Mouse (Mus musculus) midbrain, postnatal 0 days (tissue): ENCODE data around the gene Fbxl17. TPM values are rescaled to one million over a fixed set of nuclear protein-coding genes. Genes with fewer than 3 reads are reported as not detected.

Experiments
- ATAC-seq: fragments of 200-750 bp; cut with Nextera tagmentation; 2 replicates; pipeline ENCODE4 v1.8.0; 2017; ENCODE audit warnings: moderate number of reproducible peaks, mild to moderate bottlenecking, moderate TSS enrichment, moderate library complexity; ENCODE audit not compliant: low FRiP score
- DNase-seq: peaks from one replicate; pipeline ENCODE4 v3.0.0-alpha.2; 2015; ENCODE audit warnings: low spot score
- H3K27ac ChIP-seq: fragments of 300-500 bp; sonication (generic); 2 replicates; pipeline ENCODE4 v1.5.1; 2014; ENCODE audit warnings: low read depth, mild to moderate bottlenecking, low read length, mixed read lengths
- H3K27me3 ChIP-seq: fragments of 300-500 bp; sonication (generic); 2 replicates; pipeline ENCODE4 v1.6.1; 2014; ENCODE audit warnings: low read length, control low read depth, mixed read lengths; ENCODE audit not compliant: insufficient read depth
- H3K36me3 ChIP-seq: fragments of 300-500 bp; sonication (generic); 2 replicates; pipeline ENCODE4 v1.6.1; 2014; ENCODE audit warnings: low read length, control low read depth, mixed read lengths; ENCODE audit not compliant: insufficient read depth
- H3K4me1 ChIP-seq: fragments of 300-500 bp; sonication (generic); 2 replicates; pipeline ENCODE4 v1.6.1; 2014; ENCODE audit warnings: mild to moderate bottlenecking, control low read depth, antibody characterized with exemption, low read length, mixed read lengths; ENCODE audit not compliant: insufficient read depth
- H3K4me2 ChIP-seq: fragments of 300-500 bp; sonication (generic); 2 replicates; pipeline ENCODE4 v1.6.1; 2014; ENCODE audit warnings: low read depth, mild to moderate bottlenecking, low read length, mixed read lengths; ENCODE audit not compliant: poor library complexity, severe bottlenecking
- H3K4me3 ChIP-seq: fragments of 300-500 bp; sonication (generic); 2 replicates; pipeline ENCODE4 v1.5.1; 2014; ENCODE audit warnings: low read depth, mild to moderate bottlenecking, low read length, moderate library complexity
- H3K9ac ChIP-seq: fragments of 300-500 bp; sonication (generic); replicated peaks from 2 replicates; pipeline ENCODE4 v1.6.1; 2014; ENCODE audit warnings: mild to moderate bottlenecking, low read length, moderate library complexity, mixed read lengths; ENCODE audit not compliant: poor library complexity, severe bottlenecking
- H3K9me3 ChIP-seq: fragments of 300-500 bp; sonication (generic); 2 replicates; pipeline ENCODE4 v1.6.1; 2016; ENCODE audit warnings: low read length, control low read depth
- CTCF ChIP-seq: IDR thresholded peaks from 2 replicates; pipeline ENCODE4 v1.5.1; 2016; ENCODE audit warnings: antibody characterized with exemption, mild to moderate bottlenecking
- WGBS: fragments of 180-500 bp; shearing (Covaris S2); extraction: QIAGEN DNeasy Blood & Tissue Kit; methylation state at CpG from one replicate; pipeline ENCODE4 v1.1.7; 2014; 5-methylcytosine and 5-hydroxymethylcytosine counted together
- polyA plus RNA-seq: library from polyadenylated mRNA; unstranded; fragments of >200 nt; fragmentation: Nextera tagmentation; extraction: Ambion mirVana; gene quantifications from 2 replicates; pipeline ENCODE4 v1.2.1, GENCODE M21; 2015
- total RNA-seq: library from RNA; depleted of rRNA; stranded (reverse); fragments of >200 nt; gene quantifications from 2 replicates; pipeline ENCODE4 v1.2.3, GENCODE M21; 2014

Gene Fbxl17
- total and polyA plus RNA-seq, 2 experiments from 2014 or later, result 16.6 to 39.2 TPM

DNA sequence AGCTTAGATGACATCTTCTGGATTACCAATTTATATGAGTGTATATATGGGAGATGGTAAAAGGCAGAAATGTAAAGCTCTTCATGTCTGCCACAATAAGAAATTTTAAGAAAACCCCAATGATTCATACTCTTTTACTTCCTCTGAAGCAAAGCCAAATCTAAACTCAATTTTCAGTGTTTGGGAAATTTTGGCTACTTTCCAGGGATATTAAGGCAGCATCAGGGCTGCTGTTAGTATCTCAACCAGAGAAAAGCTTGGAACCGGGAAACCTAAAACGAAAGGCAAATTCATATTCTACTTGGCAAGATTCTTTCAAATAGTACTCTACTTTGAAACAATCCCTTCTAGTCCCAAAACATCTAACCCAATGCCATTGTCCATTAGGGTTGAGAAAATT is 10.6 kb upstream of the Fbxl17 start:
- Histone ChIP-seq H3K27me3 (no peaks in the 10 kb centered on the region), H3K27ac (no peak overlapping the region), H3K9ac (no peak overlapping the region), H3K4me1 (no peaks in the 10 kb centered on the region), H3K4me2 (no peak overlapping the region), H3K9me3 (no peaks in the 10 kb centered on the region), H3K4me3 (no peak overlapping the region), H3K36me3 (no peaks in the 10 kb centered on the region)
- DNase-seq (no peak), ATAC-seq (no peak)
- TF ChIP-seq CTCF, result no peak
- 99% methylated on average over 2 of the region's 2 CpGs for WGBS

DNA sequence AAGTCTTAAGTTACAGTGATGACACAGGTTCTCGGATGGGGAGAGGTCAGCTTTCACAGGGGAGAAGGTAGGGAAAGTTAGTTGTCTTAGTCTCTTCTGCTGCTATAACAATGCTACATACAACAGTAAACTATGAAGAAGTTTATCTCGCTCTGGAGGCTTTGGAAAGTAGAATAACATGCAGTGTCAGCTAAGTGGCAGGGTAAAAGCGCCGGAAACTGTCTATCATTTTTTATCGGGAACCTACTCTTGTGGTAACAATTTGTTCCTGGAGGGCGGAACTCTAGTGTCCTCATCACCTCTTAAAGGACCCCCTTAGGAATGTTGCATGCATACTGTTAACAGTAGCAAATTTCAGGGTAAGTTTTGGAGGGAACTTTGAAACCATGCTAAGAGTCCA is 1.3 kb upstream of the Fbxl17 start:
- H3K27me3 ChIP-seq, result no peaks in the 10 kb centered on the region
- H3K9me3 ChIP-seq, result no peaks in the 10 kb centered on the region
- peak overlapping the region; percentile 96; the same call in 1 of the 2 replicates for H3K27ac ChIP-seq
- 90% methylated on average over 6 of the region's 6 CpGs for WGBS
- H3K4me2 ChIP-seq, result peak overlapping the region; percentile 90
- DNase-seq (no peak), ATAC-seq (no peak)
- H3K4me3 ChIP-seq, result peak overlapping the region; percentile 82
- no peaks in the 10 kb centered on the region for H3K36me3 ChIP-seq
- no peak overlapping the region for H3K9ac ChIP-seq
- peaks cover 13% of the 10 kb centered on the region for H3K4me1 ChIP-seq
- TF ChIP-seq CTCF, result no peak

- Histone ChIP-seq H3K4me2 (peak overlapping the region; percentile 90), H3K4me1 (peaks cover 19% of the 10 kb centered on the region), H3K27me3 (no peaks in the 10 kb centered on the region), H3K36me3 (no peaks in the 10 kb centered on the region), H3K4me3 (peak overlapping the region; percentile 82), H3K9ac (peak overlapping the region; percentile 99), H3K9me3 (no peaks in the 10 kb centered on the region), H3K27ac (peak overlapping the region; percentile 96)
- ATAC-seq (peak; percentile 83), DNase-seq (peak; percentile 89)
- no peak for TF ChIP-seq CTCF
- WGBS, result under 1% methylated on average over 29 of the region's 78 CpGs
These were observed 478 bp upstream of the Fbxl17 start for GRCm38 (mm10) chr17:63500156-63500834.

DNA sequence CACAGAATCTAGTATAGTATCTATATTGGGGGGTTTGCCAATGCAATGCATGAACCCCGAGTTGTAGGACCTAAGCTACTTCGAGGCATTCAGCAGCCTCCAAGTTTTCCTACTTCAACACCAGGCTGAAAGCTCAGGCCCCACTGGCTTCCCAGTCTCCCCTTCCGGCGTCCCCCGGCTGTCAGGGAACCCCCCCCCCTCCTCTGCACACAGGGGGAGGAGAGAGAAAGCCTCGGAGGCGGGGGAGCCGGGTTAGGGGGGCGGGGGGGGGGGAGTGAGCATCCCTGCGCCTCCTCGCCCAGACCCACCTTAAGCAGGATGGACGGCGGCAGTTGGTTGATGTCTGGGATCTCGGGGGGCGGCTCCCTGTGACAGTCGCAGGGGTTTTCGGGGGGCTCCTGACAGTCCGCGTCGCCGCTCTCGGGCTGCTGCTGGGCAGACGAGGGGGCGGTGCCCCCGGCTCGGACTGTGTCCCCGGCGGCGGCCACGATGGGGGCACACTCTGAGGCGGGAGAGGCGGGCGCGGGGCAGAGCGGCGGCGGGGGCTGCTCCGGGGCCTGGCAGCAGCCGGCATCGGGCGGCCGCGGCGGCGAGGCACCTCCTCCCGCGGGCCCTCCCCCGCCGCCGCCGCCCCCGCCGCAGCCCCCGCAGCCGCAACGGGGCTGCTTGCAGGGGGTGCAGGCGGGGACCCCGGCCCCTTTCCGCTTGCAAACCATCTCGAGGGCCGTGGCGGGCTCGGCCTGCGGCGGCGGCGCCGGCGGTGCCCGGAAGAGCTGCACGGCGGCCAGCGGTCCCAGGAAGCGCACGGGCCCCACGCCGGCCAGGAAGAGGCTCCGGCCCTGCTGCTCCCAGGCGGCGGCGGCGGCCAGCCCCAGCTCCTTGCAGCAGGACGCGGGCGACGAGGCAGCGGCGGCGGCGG is 841 bp downstream of the Fbxl17 start:
- ATAC-seq (peak; percentile 59), DNase-seq (peak; percentile 62)
- no peaks in the 10 kb centered on the region for H3K36me3 ChIP-seq
- H3K4me2 ChIP-seq, result peak overlapping the region; percentile 90
- no peaks in the 10 kb centered on the region for H3K27me3 ChIP-seq
- peak overlapping the region; percentile 82 for H3K4me3 ChIP-seq
- H3K4me1 ChIP-seq, result peaks cover 24% of the 10 kb centered on the region
- peak overlapping the region; percentile 99 for H3K9ac ChIP-seq
- H3K27ac ChIP-seq, result peak overlapping the region; percentile 96
- under 1% methylated on average over 52 of the region's 90 CpGs for WGBS
- no peaks in the 10 kb centered on the region for H3K9me3 ChIP-seq
- no peak for TF ChIP-seq CTCF

DNA sequence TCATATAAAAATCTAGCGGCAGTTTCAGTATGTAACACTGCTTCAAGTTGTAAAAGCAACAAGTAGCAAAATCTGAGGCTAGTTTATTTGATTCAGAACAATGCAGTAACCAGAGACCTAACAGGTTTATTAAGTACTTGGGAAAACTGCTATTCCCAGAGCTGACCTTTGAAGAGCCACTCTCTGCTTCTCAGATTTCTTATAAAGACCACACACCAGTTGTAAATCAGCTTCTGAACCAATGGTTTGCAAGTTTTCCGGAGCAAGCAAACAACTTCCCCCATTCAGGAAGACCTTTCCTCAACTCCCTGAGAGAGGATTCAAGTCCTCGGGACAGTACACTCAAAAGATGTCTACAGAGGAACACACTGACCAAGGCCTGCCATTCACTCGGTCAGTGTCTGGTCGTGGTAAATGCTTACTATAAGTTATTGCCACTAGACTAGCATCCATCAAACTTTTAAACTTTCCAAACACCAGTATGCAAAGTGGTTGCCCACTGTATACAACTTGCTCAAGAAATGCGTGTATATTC is 1.6 kb downstream of the Fbxl17 start:
- Histone ChIP-seq H3K27ac (peak overlapping the region; percentile 96; the same call in 1 of the 2 replicates), H3K4me1 (peaks cover 27% of the 10 kb centered on the region), H3K4me2 (peak overlapping the region; percentile 90), H3K9ac (peak overlapping the region; percentile 99; the same call in 1 of the 2 replicates), H3K27me3 (no peaks in the 10 kb centered on the region), H3K36me3 (no peaks in the 10 kb centered on the region), H3K9me3 (no peaks in the 10 kb centered on the region), H3K4me3 (peak overlapping the region; percentile 82)
- WGBS, result 13% methylated on average over 6 of the region's 6 CpGs
- TF ChIP-seq CTCF, result no peak
- DNase-seq (no peak), ATAC-seq (no peak)
